Mouse (Mus musculus): ENCODE data around the gene Pip5k1b. TPM values are rescaled to one million over a fixed set of nuclear protein-coding genes. Genes with fewer than 3 reads are reported as not detected.

Pip5k1b gene
- polyA plus RNA-seq, 1 experiment = 0.24 TPM

- no peak overlapping the region for H3ac ChIP-seq (ENCODE audit: control insufficient read depth, insufficient read length)
- no peaks in the 10 kb centered on the region for H3K27me3 ChIP-seq (ENCODE audit: control insufficient read depth, insufficient read depth, insufficient read length)
- no peaks in the 10 kb centered on the region for H3K36me3 ChIP-seq (ENCODE audit: control insufficient read depth, insufficient read depth)
- H3K4me2 ChIP-seq (ENCODE audit: low read depth) = no peak overlapping the region
- TF ChIP-seq TCF12 (IDR thresholded peaks at IDR 0.05; ENCODE audit: insufficient read depth, poor library complexity, severe bottlenecking) (no peak), POLR2AphosphoS2 (IDR thresholded peaks at IDR 0.05; ENCODE audit: insufficient read length, low read depth) (no peak), USF1 (IDR thresholded peaks at IDR 0.05; ENCODE audit: low read depth) (no peak), SRF (IDR thresholded peaks at IDR 0.05; ENCODE audit: control insufficient read depth, insufficient read length, low read depth) (no peak), POLR2A (IDR thresholded peaks at IDR 0.05; ENCODE audit: insufficient read length, low read depth) (no peak), TCF3 (IDR thresholded peaks at IDR 0.05; ENCODE audit: insufficient read length, low read depth) (no peak), CEBPB (IDR thresholded peaks at IDR 0.05; ENCODE audit: insufficient read depth, poor library complexity, severe bottlenecking) (no peak)
- H3K79me2 ChIP-seq (ENCODE audit: control insufficient read depth, insufficient read depth) = no peaks in the 10 kb centered on the region
- no peak overlapping the region for H3K4me3 ChIP-seq
These were observed 222.7 kb downstream of the Pip5k1b start for GRCm38 (mm10) chr19:24332956-24333355.

- Histone ChIP-seq H3K27me3 (ENCODE audit: control insufficient read depth, insufficient read depth, insufficient read length) (no peaks in the 10 kb centered on the region), H3K36me3 (ENCODE audit: control insufficient read depth, insufficient read depth) (no peaks in the 10 kb centered on the region), H3K4me3 (no peak overlapping the region), H3K4me2 (ENCODE audit: low read depth) (no peak overlapping the region), H3ac (ENCODE audit: control insufficient read depth, insufficient read length) (no peak overlapping the region), H3K79me2 (ENCODE audit: control insufficient read depth, insufficient read depth) (no peaks in the 10 kb centered on the region)
- TF ChIP-seq MYOD1 (IDR thresholded peaks at IDR 0.05; ENCODE audit: control insufficient read depth in 1 of 3, insufficient read length in 2 of 3, low read depth in 2 of 3) (no peak), CEBPB (IDR thresholded peaks at IDR 0.05; ENCODE audit: insufficient read depth, poor library complexity, severe bottlenecking) (no peak), POLR2A (IDR thresholded peaks at IDR 0.05; ENCODE audit: insufficient read length, low read depth) (no peak), MAX (IDR thresholded peaks at IDR 0.05; ENCODE audit: low read depth) (no peak), E2F4 (IDR thresholded peaks at IDR 0.05; ENCODE audit: insufficient read depth) (no peak), POLR2AphosphoS2 (IDR thresholded peaks at IDR 0.05; ENCODE audit: insufficient read length, low read depth) (no peak), MYOG (IDR thresholded peaks at IDR 0.05; ENCODE audit: control insufficient read depth in 1 of 3, insufficient read depth in 1 of 3, insufficient read length in 2 of 3, low read depth in 2 of 3) (no peak), SRF (IDR thresholded peaks at IDR 0.05; ENCODE audit: control insufficient read depth, insufficient read length, low read depth) (no peak), TCF12 (IDR thresholded peaks at IDR 0.05; ENCODE audit: insufficient read depth, poor library complexity, severe bottlenecking) (no peak), REST (IDR thresholded peaks at IDR 0.05; ENCODE audit: insufficient read depth, insufficient read length) (no peak), TCF3 (IDR thresholded peaks at IDR 0.05; ENCODE audit: insufficient read length, low read depth) (no peak)
These were observed 224.4 kb downstream of the Pip5k1b start for GRCm38 (mm10) chr19:24331274-24331673.

- Histone ChIP-seq H3K36me3 (ENCODE audit: control insufficient read depth, insufficient read depth) (no peaks in the 10 kb centered on the region), H3K79me2 (ENCODE audit: control insufficient read depth, insufficient read depth) (no peaks in the 10 kb centered on the region), H3K27me3 (ENCODE audit: control insufficient read depth, insufficient read depth, insufficient read length) (no peaks in the 10 kb centered on the region), H3K4me3 (no peak overlapping the region), H3ac (ENCODE audit: control insufficient read depth, insufficient read length) (no peak overlapping the region), H3K4me2 (ENCODE audit: low read depth) (no peak overlapping the region)
- TF ChIP-seq POLR2A (IDR thresholded peaks at IDR 0.05; ENCODE audit: insufficient read length, low read depth) = no peak
These were observed 225.3 kb downstream of the Pip5k1b start for GRCm38 (mm10) chr19:24330366-24330765.

- H3K27me3 ChIP-seq (ENCODE audit: control insufficient read depth, insufficient read depth, insufficient read length) = no peaks in the 10 kb centered on the region
- no peak overlapping the region for H3K4me2 ChIP-seq (ENCODE audit: low read depth)
- H3K79me2 ChIP-seq (ENCODE audit: control insufficient read depth, insufficient read depth) = no peaks in the 10 kb centered on the region
- TF ChIP-seq MYOG (IDR thresholded peaks at IDR 0.05; ENCODE audit: control insufficient read depth in 1 of 3, insufficient read depth in 1 of 3, insufficient read length in 2 of 3, low read depth in 2 of 3) = no peak
- no peak for TF ChIP-seq REST (IDR thresholded peaks at IDR 0.05; ENCODE audit: insufficient read depth, insufficient read length)
- TF ChIP-seq MAX (IDR thresholded peaks at IDR 0.05; ENCODE audit: low read depth) = no peak
- no peak for TF ChIP-seq USF1 (IDR thresholded peaks at IDR 0.05; ENCODE audit: low read depth)
- TF ChIP-seq MYOD1 (IDR thresholded peaks at IDR 0.05; ENCODE audit: control insufficient read depth in 1 of 3, insufficient read length in 2 of 3, low read depth in 2 of 3) = no peak
- no peak for TF ChIP-seq TCF3 (IDR thresholded peaks at IDR 0.05; ENCODE audit: insufficient read length, low read depth)
- no peak for TF ChIP-seq TCF12 (IDR thresholded peaks at IDR 0.05; ENCODE audit: insufficient read depth, poor library complexity, severe bottlenecking)
- no peak for TF ChIP-seq POLR2AphosphoS2 (IDR thresholded peaks at IDR 0.05; ENCODE audit: insufficient read length, low read depth)
- TF ChIP-seq POLR2A (IDR thresholded peaks at IDR 0.05; ENCODE audit: insufficient read length, low read depth) = no peak
- TF ChIP-seq CEBPB (IDR thresholded peaks at IDR 0.05; ENCODE audit: insufficient read depth, poor library complexity, severe bottlenecking) = no peak
- no peak for TF ChIP-seq E2F4 (IDR thresholded peaks at IDR 0.05; ENCODE audit: insufficient read depth)
- TF ChIP-seq SRF (IDR thresholded peaks at IDR 0.05; ENCODE audit: control insufficient read depth, insufficient read length, low read depth) = no peak
- H3K36me3 ChIP-seq (ENCODE audit: control insufficient read depth, insufficient read depth) = no peaks in the 10 kb centered on the region
- H3ac ChIP-seq (ENCODE audit: control insufficient read depth, insufficient read length) = no peak overlapping the region
- no peak overlapping the region for H3K4me3 ChIP-seq
These were observed 227.8 kb downstream of the Pip5k1b start for GRCm38 (mm10) chr19:24327921-24328320.

- no peak overlapping the region for H3K4me3 ChIP-seq
These were observed 228.7 kb downstream of the Pip5k1b start for GRCm38 (mm10) chr19:24326969-24327368.

More at GRCm38 (mm10) chr19:24326969-24327368, 228.7 kb downstream of the Pip5k1b start:
- Histone ChIP-seq H3K4me2 (ENCODE audit: low read depth) (no peak overlapping the region), H3ac (ENCODE audit: control insufficient read depth, insufficient read length) (no peak overlapping the region), H3K27me3 (ENCODE audit: control insufficient read depth, insufficient read depth, insufficient read length) (no peaks in the 10 kb centered on the region), H3K79me2 (ENCODE audit: control insufficient read depth, insufficient read depth) (no peaks in the 10 kb centered on the region), H3K36me3 (ENCODE audit: control insufficient read depth, insufficient read depth) (no peaks in the 10 kb centered on the region)
- no peak for TF ChIP-seq POLR2A (IDR thresholded peaks at IDR 0.05; ENCODE audit: insufficient read length, low read depth)
- TF ChIP-seq MYOD1 (IDR thresholded peaks at IDR 0.05; ENCODE audit: control insufficient read depth in 1 of 3, insufficient read length in 2 of 3, low read depth in 2 of 3) = no peak
- TF ChIP-seq E2F4 (IDR thresholded peaks at IDR 0.05; ENCODE audit: insufficient read depth) = no peak
- TF ChIP-seq MYOG (IDR thresholded peaks at IDR 0.05; ENCODE audit: control insufficient read depth in 1 of 3, insufficient read depth in 1 of 3, insufficient read length in 2 of 3, low read depth in 2 of 3) = no peak
- TF ChIP-seq USF1 (IDR thresholded peaks at IDR 0.05; ENCODE audit: low read depth) = no peak
- no peak for TF ChIP-seq POLR2AphosphoS2 (IDR thresholded peaks at IDR 0.05; ENCODE audit: insufficient read length, low read depth)
- no peak for TF ChIP-seq MAX (IDR thresholded peaks at IDR 0.05; ENCODE audit: low read depth)
- no peak for TF ChIP-seq TCF12 (IDR thresholded peaks at IDR 0.05; ENCODE audit: insufficient read depth, poor library complexity, severe bottlenecking)
- TF ChIP-seq REST (IDR thresholded peaks at IDR 0.05; ENCODE audit: insufficient read depth, insufficient read length) = no peak
- TF ChIP-seq SRF (IDR thresholded peaks at IDR 0.05; ENCODE audit: control insufficient read depth, insufficient read length, low read depth) = no peak

All from myocyte (in vitro differentiated cells).